Mouse (Mus musculus): ENCODE measurements around the gene Desi2.
"Not testable (repeated sequence)": the region's sequence is repeated elsewhere in the genome, so short reads cannot be mapped to it uniquely, and the experiment has no call there.

DNA sequence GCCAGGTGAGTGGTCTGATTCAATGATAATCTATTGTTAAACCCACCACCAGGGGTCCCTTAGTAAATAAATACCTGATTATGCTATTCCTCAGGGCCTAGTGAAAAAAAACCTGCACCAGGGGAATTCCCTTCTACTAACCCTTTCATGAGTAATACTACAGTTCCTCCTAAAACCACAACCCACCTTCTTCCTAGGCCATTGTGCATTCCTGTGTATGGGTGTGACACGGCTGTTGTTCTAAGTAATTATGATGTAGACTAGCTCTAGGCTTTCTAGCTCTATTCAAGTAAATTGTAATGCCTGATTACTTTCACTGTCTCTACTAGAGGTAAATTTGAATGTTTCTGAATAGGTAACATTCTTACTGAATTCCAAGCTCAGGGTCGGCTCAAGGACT is 114.0 kb downstream of the Desi2 start:
- TF ChIP-seq CTCF, EP300 (IDR thresholded peaks at IDR 0.05; ENCODE audit: low read depth): not testable (repeated sequence)

All from liver, embryonic 14.5 days (tissue).